Mouse (Mus musculus) spleen, adult 2 months (tissue): ENCODE measurements around the gene Lamp3. TPM values are rescaled to one million over a fixed set of nuclear protein-coding genes. Genes with fewer than 3 reads are reported as not detected.
"Not testable (repeated sequence)": the region's sequence is repeated elsewhere in the genome, so short reads cannot be mapped to it uniquely, and the experiment has no call there.

Source experiments
- DNase-seq, 2 experiments: peaks; one replicate each; pipeline versions ENCODE4 v3.0.0 to v3.0.0-alpha.2; 2012 to 2021; ENCODE audit warnings: low spot score in 2 of 2, low read depth in 1 of 2
- H3K27ac ChIP-seq: fragments of 200-500 bp; 2 replicates; pipeline ENCODE4 v1.5.1; 2012; ENCODE audit warnings: low read length, inconsistent platforms; ENCODE audit not compliant: insufficient read depth
- H3K27me3 ChIP-seq: fragments of 200-500 bp; 2 replicates; pipeline ENCODE4 v1.6.1; 2012; ENCODE audit warnings: mild to moderate bottlenecking, moderate library complexity, low read length, inconsistent platforms; ENCODE audit not compliant: control insufficient read depth, insufficient read depth
- H3K36me3 ChIP-seq: fragments of 200-500 bp; 2 replicates; pipeline ENCODE4 v1.6.1; 2012; ENCODE audit warnings: mild to moderate bottlenecking, low read length, inconsistent platforms; ENCODE audit not compliant: control insufficient read depth, insufficient read depth
- H3K4me1 ChIP-seq: fragments of 200-500 bp; 2 replicates; pipeline ENCODE4 v1.6.1; 2011; ENCODE audit warnings: inconsistent platforms; ENCODE audit not compliant: control insufficient read depth, insufficient read depth, insufficient read length
- H3K4me3 ChIP-seq: fragments of 200-500 bp; 2 replicates; pipeline ENCODE4 v1.5.1; 2011; ENCODE audit warnings: mild to moderate bottlenecking, inconsistent platforms; ENCODE audit not compliant: insufficient read depth, insufficient read length; ENCODE audit errors: extremely low read depth
- CTCF ChIP-seq: fragments of 200-500 bp; IDR thresholded peaks from 2 replicates; pipeline ENCODE4 v1.5.1; 2011; ENCODE audit warnings: mild to moderate bottlenecking, inconsistent platforms; ENCODE audit not compliant: insufficient read depth, insufficient read length, insufficient replicate concordance; ENCODE audit errors: extremely low read depth
- POLR2A ChIP-seq: fragments of 200-500 bp; IDR thresholded peaks from 2 replicates; pipeline ENCODE4 v1.6.1; 2011; ENCODE audit warnings: low read depth, low read length, inconsistent platforms
- WGBS: fragments of 180-500 bp; shearing (Covaris S2); methylation state at CpG from one replicate; pipeline ENCODE4 v1.1.7; 2018; 5-methylcytosine and 5-hydroxymethylcytosine counted together
- polyA plus RNA-seq: library from polyadenylated mRNA; depleted of rRNA; stranded (reverse); fragments of >200 nt; gene quantifications from 2 replicates; pipeline ENCODE4 v1.2.3, GENCODE M21; 2012; rRNA removed

Lamp3 gene
- polyA plus RNA-seq, 1 experiment = 0.06 TPM

DNA sequence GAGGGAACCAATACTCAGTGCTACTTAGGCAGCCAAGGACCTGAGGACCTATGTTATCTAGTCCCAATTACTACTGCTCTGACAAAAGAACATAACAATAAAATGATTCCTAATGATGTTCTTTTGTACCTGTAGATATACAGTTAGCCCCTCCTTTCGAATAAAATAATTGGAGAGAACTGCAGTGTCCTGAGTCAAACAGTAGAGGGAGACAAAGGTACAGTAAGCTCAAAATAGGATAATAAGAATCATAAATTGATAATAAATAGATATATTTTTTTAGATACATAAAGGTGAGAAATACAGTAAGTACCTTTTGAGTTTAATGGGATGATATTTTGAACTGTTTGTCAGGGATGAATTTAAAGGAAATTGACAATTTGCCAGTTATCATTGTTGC is 39.9 kb downstream of the Lamp3 start:
- no peak for DNase-seq
- 29% methylated on average over 1 of the region's 1 CpGs for WGBS
- no peaks in the 10 kb centered on the region for H3K36me3 ChIP-seq
- H3K4me1 ChIP-seq = no peaks in the 10 kb centered on the region
- no peak overlapping the region for H3K4me3 ChIP-seq
- no peak overlapping the region for H3K27ac ChIP-seq
- TF ChIP-seq CTCF = no peak
- TF ChIP-seq POLR2A = no peak
- H3K27me3 ChIP-seq = no peaks in the 10 kb centered on the region

DNA sequence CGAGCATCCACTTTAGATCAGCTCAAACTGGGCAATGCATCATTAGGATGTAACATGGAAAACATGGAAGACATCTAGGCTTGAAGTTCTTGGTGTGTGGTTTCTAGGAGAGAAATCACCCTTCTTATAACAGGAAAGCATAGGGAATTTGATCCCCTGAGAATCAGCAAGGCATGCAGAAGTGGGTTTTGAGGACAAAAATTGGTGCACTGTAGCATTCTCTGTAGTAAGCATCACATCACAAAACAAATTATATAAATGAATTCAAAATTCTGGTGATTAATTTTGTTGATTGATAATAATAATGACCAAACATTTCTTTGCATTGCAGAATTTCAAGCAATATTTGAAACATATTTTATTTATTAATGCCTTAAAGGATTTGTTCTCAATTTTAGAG is 76.4 kb downstream of the Lamp3 start, which contains the start of gene Olfr171:
TSS of gene Olfr171 (minus strand) at position 101 of the 400 bp plus-strand sequence.
- whole genome bisulfite sequencing = 79% methylated on average over 1 of the region's 1 CpGs

DNA sequence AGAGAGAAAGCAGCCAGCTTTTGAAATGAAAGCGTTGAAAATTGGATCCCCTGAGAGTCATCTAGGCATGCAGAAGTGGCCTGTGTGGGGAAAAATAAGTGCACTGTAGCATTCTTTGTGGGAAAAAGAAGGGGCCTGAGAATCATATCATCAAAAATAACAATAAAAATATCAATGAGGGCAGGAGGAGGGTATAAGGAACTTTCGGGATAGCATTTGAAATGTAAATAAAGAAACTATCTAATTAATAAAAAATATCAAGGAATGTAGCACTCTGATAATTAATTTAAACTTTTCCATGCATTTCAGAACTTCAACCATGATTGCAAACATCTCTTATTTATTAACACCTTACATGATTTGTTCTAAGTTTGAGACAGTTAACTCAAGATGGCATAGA is 94.4 kb downstream of the Lamp3 start, which contains the start of gene Olfr170:
TSS of gene Olfr170 (minus strand) at position 101 of the 400 bp plus-strand sequence.
- H3K4me1 ChIP-seq, H3K27me3 ChIP-seq, DNase-seq, H3K36me3 ChIP-seq, H3K4me3 ChIP-seq, H3K27ac ChIP-seq: not testable (repeated sequence)
- WGBS = 90% methylated on average over 2 of the region's 2 CpGs

More for the DNA sequence above, 76.4 kb downstream of the Lamp3 start, which contains the start of gene Olfr171:
- H3K36me3 ChIP-seq = no peaks in the 10 kb centered on the region
- no peaks in the 10 kb centered on the region for H3K27me3 ChIP-seq
- no peaks in the 10 kb centered on the region for H3K4me1 ChIP-seq
- H3K27ac ChIP-seq = no peak within 1 kb of the TSS
- no peak within 1 kb of the TSS for H3K4me3 ChIP-seq
- TF ChIP-seq POLR2A (no peak), CTCF (no peak)
- DNase-seq = no peak

Other genes starting within 250 kb of the Lamp3 start
- gene Olfr166, start 222.7 kb downstream of the Lamp3 start, polyA plus RNA-seq = 0.07 and 0.08 TPM in 2 replicates
- not detected in 2 replicates for gene Olfr167, start 184.1 kb downstream of the Lamp3 start, polyA plus RNA-seq
- gene Olfr168, start 170.8 kb downstream of the Lamp3 start, polyA plus RNA-seq = not detected in 2 replicates
- not detected in 2 replicates for gene Olfr169, start 134.6 kb downstream of the Lamp3 start, polyA plus RNA-seq
- gene Olfr170, start 94.5 kb downstream of the Lamp3 start, polyA plus RNA-seq = not detected in 2 replicates
- gene Olfr171, start 76.5 kb downstream of the Lamp3 start, polyA plus RNA-seq = not detected in 2 replicates
- gene B3gnt5, start 53.8 kb upstream of the Lamp3 start, polyA plus RNA-seq = 6.6 and 6.7 TPM in 2 replicates